Mouse (Mus musculus): ENCODE data around the gene Cubn.

Cubn gene

GRCm38 (mm10) chr2:13342325-13342926, 149.2 kb downstream of the Cubn start:
- no peak for DNase-seq

GRCm38 (mm10) chr2:13335446-13335845, 156.2 kb downstream of the Cubn start:
- no peak for DNase-seq

DNA sequence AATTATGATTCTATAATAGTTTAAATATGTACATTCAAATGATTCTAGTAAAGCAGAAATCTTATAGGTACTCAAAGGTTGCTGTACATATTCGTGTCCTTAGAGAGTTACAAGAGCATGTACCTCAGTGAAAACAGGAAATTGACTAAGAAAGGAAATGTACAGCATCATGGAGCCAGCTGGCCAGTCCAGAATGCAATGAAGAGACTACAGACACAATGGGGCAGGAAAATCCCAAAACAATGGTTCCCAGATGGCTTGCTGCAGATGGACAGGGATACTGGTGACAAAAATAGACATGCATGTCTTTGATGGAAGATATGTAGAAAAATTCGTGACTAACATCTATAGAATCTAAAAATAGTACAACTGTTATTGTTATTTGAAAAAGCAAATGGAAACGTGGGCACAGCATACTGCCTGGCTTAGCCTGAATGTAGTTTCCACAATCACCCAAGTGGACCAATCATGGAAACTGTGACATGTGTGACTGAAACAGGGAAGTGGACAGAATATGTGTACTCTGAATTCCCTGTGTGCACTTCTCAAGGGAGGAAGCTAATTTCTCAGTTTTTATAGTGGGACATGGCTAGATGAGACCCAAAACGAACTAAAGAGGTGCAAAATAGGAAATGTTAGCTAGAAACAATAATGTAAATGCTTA, 161.7 kb downstream of the Cubn start:
- no peak for DNase-seq

DNA sequence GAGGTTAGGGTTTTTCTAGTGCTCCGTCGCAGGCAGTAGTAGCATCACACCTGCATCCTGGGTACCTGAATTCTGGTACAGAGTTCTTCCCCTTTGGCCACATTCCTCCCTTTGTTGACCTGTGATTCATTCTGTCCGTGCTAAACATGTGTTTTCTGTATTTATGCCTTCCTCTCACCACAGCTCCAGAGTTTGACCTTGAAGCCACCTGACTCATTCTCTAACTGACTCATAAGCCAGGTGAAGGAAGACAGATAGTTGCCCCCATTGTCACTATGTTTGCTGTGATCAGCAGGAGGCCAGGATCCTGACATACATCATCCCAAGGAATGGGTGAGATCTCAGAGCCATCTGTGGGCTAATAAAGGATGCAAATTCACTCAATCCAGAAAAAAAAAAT, 188.2 kb downstream of the Cubn start:
- DNase-seq, result no peak

DNA sequence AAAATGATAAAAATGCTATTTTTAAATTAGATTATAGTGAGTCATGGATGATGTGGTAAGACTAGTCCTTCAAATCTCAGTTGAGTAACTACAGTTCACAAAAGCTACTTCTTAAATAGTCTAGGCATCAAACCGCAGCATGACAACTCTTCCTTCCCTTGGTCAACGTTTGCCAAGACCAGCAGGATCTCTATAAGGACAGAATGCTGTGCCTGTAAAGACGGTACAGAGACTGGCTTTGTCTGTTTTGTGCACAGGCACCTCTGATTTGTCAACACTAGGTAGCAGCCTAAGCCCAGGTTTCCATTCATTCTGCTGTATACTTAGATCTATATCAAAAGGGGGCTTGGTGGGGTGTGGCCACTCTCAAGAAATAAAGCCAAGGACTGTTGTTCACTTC, 192.6 kb downstream of the Cubn start:
- DNase-seq, result no peak

GRCm38 (mm10) chr2:13297733-13298132, 193.9 kb downstream of the Cubn start:
- DNase-seq, result no peak

GRCm38 (mm10) chr2:13290661-13291060, 201.0 kb downstream of the Cubn start:
- DNase-seq, result no peak

DNA sequence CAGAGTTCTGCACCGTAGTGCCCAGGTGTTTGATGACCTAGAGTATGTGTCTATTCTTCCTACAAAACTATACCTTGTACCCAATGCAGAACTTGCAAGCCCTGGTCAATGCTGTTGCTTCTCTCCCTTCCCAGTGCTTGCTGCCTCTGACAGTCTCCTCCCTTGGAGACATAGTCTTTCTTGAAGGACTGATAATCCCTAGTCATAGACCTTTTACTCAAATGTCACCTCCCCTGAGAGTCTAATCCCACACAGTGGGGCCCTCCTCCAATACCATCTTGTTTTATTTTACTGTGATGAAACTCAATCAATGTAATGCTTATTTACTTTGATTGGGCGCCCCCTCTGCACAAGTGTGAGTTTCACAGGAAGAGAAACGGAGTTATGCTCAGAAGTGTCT, 201.5 kb downstream of the Cubn start:
- no peak for DNase-seq

- no peak for DNase-seq
These were observed 213.3 kb downstream of the Cubn start for GRCm38 (mm10) chr2:13278114-13278862.

- DNase-seq, result no peak
These were observed 215.7 kb downstream of the Cubn start for GRCm38 (mm10) chr2:13275874-13276273.

GRCm38 (mm10) chr2:13271165-13271957, 220.3 kb downstream of the Cubn start, which contains the start of gene Rsu1:
TSS of gene Rsu1 (minus strand) at chr2:13271415.
- peak; percentile 87 for DNase-seq

DNA sequence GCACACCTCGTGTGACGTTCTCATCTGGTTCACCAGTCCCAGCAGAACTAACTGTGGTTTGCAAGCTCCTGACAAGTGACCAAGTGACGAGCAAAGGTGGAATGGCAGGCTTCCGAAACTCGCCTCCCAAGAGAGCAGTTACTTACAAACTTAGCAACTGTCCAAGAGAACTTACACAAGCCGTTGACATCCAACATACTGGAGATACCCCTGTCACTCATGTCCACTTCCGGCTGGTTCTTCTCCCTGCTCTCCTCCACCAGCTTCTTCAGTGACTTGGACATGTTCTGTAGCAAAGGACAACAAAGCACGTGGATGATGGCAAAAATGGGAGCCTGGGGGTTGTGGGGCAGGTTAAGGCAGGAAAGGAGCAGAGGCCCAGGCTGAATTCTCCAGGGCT, 220.9 kb downstream of the Cubn start:
- DNase-seq, result no peak

DNA sequence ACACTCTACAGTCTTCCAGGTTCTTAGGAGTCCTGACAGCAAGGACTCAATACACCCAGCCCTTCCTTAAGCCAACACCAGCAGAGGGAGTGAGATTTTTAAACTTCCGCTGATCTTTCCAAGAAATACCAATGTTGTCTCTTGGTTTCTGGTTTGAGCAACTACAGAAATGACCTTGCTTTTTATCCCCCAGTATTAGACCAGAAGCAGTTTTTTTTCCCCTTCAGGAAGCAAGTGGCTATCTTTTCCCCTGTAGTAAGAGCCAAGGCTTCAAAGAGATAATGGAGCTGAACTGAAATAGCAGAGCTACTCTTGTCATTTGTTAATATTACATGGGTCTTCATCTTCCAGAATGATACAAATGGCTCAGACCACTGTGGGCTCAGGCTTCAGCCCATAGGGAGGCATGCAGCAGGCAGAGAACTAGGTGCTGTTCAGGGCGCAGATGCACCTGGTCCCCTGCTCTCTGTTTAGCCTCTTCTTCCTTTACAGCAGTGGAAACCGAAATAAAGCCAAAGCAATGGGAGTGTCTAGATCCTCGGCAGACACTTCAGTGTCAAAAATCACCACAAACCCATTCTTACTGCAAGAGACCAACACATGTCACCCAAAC, 222.8 kb downstream of the Cubn start:
- no peak for DNase-seq

DNA sequence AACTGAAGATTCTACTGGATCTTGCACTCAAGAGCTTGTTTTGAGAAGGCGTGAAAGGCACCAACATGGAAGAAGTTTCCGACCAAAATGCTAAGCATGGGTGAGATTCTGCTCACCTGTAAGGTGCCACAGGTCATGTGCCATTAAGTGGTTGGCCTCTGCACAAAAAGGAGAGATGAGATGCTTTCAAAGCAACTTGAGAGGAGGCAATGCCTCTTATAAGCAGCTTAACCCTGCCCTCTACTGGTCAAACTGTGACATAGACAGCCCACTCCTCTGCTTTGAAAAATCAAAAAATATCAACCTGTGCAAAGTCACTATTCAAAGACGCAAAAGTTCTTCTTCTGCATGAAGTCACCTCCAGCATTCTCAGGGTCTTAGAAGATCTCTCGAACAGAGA, 226.7 kb downstream of the Cubn start:
- DNase-seq, result no peak

- DNase-seq, result no peak
These were observed 228.5 kb downstream of the Cubn start for GRCm38 (mm10) chr2:13263150-13263549.

DNA sequence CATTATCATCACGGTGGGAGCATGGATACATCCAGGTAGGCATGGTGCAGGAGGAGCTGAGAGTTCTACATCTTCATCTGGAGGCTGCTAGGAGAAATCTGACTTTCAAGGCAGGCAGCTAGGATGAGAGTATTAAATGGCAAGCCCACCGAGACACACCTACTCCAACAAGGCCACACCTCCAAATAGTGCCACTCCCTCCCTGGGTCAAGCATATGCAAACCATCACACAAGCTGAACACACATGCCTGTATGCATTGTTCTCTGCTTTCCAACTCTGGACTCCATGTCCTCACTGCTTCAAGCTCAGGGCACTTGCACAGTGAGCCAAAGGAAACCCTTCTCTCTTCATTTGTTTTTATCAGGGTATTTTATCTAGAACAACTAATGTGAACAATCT, 233.0 kb downstream of the Cubn start:
- no peak for DNase-seq

DNA sequence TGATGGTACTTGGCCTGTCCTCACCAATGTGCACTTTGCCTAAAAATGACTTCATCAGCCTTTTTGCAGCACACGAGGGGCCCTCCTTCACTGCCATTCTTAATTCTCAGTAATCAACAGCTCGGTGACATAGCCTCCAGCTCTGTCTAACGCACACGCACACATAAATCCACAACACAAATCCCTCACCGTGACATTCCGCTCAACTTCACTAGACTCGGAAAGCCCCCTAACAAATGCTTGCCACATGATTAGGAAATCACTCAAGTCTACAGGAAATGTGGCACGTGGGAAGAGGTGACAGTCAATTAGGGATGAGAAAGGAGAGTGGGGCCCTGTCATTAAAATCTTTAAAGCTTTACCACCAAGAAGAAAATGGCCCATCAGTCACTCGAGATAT, 250.9 kb downstream of the Cubn start:
- DNase-seq, result no peak

- DNase-seq, result peak; percentile 30
These were observed 254.3 kb downstream of the Cubn start for GRCm38 (mm10) chr2:13237140-13237901.

GRCm38 (mm10) chr2:13235696-13236095, 255.9 kb downstream of the Cubn start:
- DNase-seq, result no peak

DNA sequence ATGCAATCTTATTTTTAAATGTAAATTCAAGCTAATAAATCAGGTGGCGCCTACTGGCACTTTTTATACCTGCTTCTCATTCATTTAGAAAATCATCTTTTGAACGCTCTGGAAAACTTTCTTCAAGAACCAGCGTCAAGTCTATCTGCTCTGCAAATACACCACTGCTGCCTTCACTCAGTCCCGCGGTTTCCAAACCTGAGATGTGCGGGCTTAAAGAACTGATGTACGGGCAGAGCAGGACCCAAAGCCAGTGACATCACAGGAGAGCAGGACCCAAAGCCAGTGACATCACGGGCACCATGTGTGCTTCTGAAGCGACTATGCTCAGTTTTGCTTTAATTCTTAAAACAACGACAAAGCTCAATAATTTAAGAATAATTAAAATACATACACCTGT, 256.8 kb downstream of the Cubn start:
- DNase-seq, result no peak

DNA sequence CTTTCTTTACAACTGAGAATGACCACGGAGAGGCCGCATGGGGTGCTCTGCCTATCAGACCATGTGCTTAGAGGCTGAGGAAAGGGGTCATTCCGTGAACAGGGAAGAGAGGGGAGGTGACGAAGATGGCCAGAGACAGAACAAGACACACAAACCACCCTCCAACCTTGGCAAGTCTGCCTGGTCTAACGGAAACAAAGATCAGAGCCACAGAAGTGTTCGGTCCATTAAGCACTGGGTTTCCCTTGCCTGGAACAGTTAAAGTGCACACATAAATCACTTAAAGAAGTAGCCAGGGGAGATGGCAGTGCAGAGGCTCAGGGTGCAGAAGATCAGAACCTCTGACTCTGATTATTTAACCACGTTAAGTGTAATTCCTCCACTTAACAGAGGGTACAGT, 257.7 kb downstream of the Cubn start:
- no peak for DNase-seq

GRCm38 (mm10) chr2:13233254-13233835, 258.3 kb downstream of the Cubn start:
- no peak for DNase-seq
